ENCODE assay signal across 8 mouse cellular contexts in the genomic region with DNA sequence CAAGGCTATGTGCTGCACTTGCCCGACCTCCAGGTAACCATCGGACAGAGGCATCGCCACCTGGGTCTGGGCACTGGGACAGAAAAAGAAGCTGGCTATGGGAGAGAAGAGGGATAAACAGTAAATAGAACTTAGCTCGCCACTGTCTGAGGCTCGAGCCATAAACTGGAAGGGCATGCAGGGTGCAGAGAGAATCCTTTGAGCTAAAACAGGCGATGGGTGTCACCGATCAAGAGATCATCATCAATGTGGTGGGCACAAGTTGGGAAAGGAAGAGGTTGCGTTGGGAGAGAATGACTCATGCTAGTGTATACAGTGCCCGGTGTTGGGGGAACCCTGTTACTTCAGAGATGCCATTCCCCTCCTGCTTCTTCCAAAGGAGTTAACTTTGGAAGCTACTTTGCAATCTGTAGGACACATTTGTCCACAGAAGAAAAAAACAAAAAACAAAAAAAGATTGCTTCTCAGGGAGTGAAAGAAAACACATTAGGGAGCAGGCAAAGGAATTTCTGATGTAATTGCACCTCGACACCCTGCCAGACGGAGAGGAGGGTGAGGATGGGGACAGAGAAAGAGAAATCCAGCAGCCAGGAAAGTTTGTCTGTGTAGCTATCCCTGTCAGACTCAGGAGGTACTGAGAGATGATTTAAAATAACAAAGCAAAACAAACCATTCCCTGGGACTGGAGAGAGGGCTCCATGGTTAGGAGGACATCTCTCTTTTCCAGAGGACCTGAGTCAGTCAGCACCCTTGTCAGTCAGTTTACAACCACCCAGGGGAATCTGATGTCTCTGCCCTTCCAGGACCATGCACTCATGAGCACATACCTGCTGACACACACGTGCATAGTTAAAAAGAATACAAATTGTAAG. TPM values are rescaled to one million over a fixed set of nuclear protein-coding genes. Genes with fewer than 3 reads are reported as not detected.
A peak's percentile ranks its signal among the peaks of the same experiment; 100 is the strongest.
DNase-seq lines count a peak whose midpoint lies in the region; ATAC-seq and TF ChIP-seq lines count a peak whose summit lies in the region.

No protein-coding gene starts in this region.

- in situ Hi-C loops in ES-E14 (cut with MboI; ENCODE audit: low sequenced_read_pairs in 2 of 2, unreplicated experiment in 2 of 2) = no loop called here

- H3K9me3 ChIP-seq in ES-E14 (ENCODE audit: control insufficient read depth, insufficient read depth, low read depth, low read length) = no peaks in the 10 kb centered on the region
- H3K9me3 ChIP-seq in heart, embryonic 13.5 days = no peaks in the 10 kb centered on the region
- no peaks in the 10 kb centered on the region for H3K9me3 ChIP-seq in liver, embryonic 15.5 days (replicated peaks)

- ATAC-seq in frontal cortex, adult (ENCODE audit: low TSS enrichment) = peak; percentile 44; the same call in 1 of the 2 replicates
- ATAC-seq in heart, embryonic 13.5 days (ENCODE audit: extremely low read depth, insufficient number of reproducible peaks, low FRiP score, low TSS enrichment) = no peak
- no peak; the same call in 1 of the 2 replicates for ATAC-seq in liver, embryonic 15.5 days (ENCODE audit: insufficient read depth)

- no peak for DNase-seq in frontal cortex, postnatal 25 days (ENCODE audit: low spot score in 2 of 2)
- DNase-seq in ES-E14 (ENCODE audit: low read depth, low spot score) = no peak
- no peak for DNase-seq in urinary bladder, postnatal 36 days (ENCODE audit: low spot score in 2 of 2)
- no peak for DNase-seq in urinary bladder, postnatal 14 days (ENCODE audit: low spot score)
- DNase-seq in layer of hippocampus, adult 9-11 months = no peak

- peak overlapping the region; percentile 66 to 74 for H3K4me3 ChIP-seq in ES-E14 (ENCODE audit: insufficient read depth in 1 of 2, low read depth in 1 of 2, low read length in 2 of 2, poor library complexity in 1 of 2, severe bottlenecking in 1 of 2)
- H3K4me3 ChIP-seq in heart, embryonic 13.5 days = peak overlapping the region; percentile 74
- peak overlapping the region; percentile 53 for H3K4me3 ChIP-seq in liver, embryonic 15.5 days (replicated peaks)

- peak overlapping the region; percentile 53; the same call in 1 of the 2 replicates for H3K9ac ChIP-seq in ES-E14 (ENCODE audit: insufficient read depth, low read depth, low read length, poor library complexity, severe bottlenecking)
- H3K9ac ChIP-seq in heart, embryonic 13.5 days = peak overlapping the region; percentile 90
- H3K9ac ChIP-seq in liver, embryonic 15.5 days = peak overlapping the region; percentile 43; the same call in 1 of the 2 replicates

- H3K27ac ChIP-seq in ES-E14 (ENCODE audit: insufficient read depth, low read depth, low read length, poor library complexity, severe bottlenecking) = no peak overlapping the region
- H3K27ac ChIP-seq in heart, embryonic 13.5 days (replicated peaks) = peak overlapping the region; percentile 55
- no peak overlapping the region for H3K27ac ChIP-seq in liver, embryonic 15.5 days (replicated peaks)

- no peaks in the 10 kb centered on the region for H3K36me3 ChIP-seq in ES-E14 (ENCODE audit: control insufficient read depth, insufficient read depth, low read length, poor library complexity, severe bottlenecking)
- no peaks in the 10 kb centered on the region for H3K36me3 ChIP-seq in heart, embryonic 13.5 days
- H3K36me3 ChIP-seq in liver, embryonic 15.5 days (replicated peaks) = no peaks in the 10 kb centered on the region

- H3K27me3 ChIP-seq in heart, embryonic 13.5 days (replicated peaks) = no peaks in the 10 kb centered on the region
- peaks cover 15% of the 10 kb centered on the region for H3K27me3 ChIP-seq in liver, embryonic 15.5 days

- H3K4me2 ChIP-seq in heart, embryonic 13.5 days = peak overlapping the region; percentile 97
- peak overlapping the region; percentile 68 for H3K4me2 ChIP-seq in liver, embryonic 15.5 days

- WGBS in heart, embryonic 13.5 days = 20% methylated on average over 12 of the region's 12 CpGs
- 25% methylated on average over 12 of the region's 12 CpGs for WGBS in liver, embryonic 15.5 days (ENCODE audit: insufficient replicate concordance)

- 0 out of 4 replicates have a peak, but pooled peaks cover 0 to 4% of the 10 kb centered on the region in 2 experiments for H3K4me1 ChIP-seq in ES-E14 (ENCODE audit: control insufficient read depth in 2 of 2, insufficient read depth in 2 of 2, low read length in 2 of 2, poor library complexity in 1 of 2)
- peaks cover 18% of the 10 kb centered on the region for H3K4me1 ChIP-seq in heart, embryonic 13.5 days
- 0 out of 2 replicates have a peak, but pooled peaks cover 3% of the 10 kb centered on the region for H3K4me1 ChIP-seq in liver, embryonic 15.5 days (replicated peaks)

TF ChIP-seq in ES-E14, 5 proteins besides CTCF, POLR2A, EP300 and RAD21:
- TF ChIP-seq ZNF384 (IDR thresholded peaks at IDR 0.05; ENCODE audit: low read depth, low read length) = no peak
- TF ChIP-seq ZC3H11A (IDR thresholded peaks at IDR 0.05; ENCODE audit: borderline replicate concordance, low read depth, low read length) = no peak
- TF ChIP-seq CHD2 (IDR thresholded peaks at IDR 0.05; ENCODE audit: low read depth, low read length) = no peak
- no peak for TF ChIP-seq HCFC1 (IDR thresholded peaks at IDR 0.05; ENCODE audit: borderline replicate concordance, insufficient read depth, low read length)
- no peak for TF ChIP-seq MAFK (IDR thresholded peaks at IDR 0.05; ENCODE audit: insufficient read depth, low read depth, low read length)
TF ChIP-seq in ES-E14: peak in this region for 0.

RNA-seq across cellular contexts. Expression of a gene that starts 0.7 kb away (rescaled TPM):
- total RNA-seq in ES-E14 (2012; rRNA removed) = 1.1 and 4.9 TPM in 2 replicates
- 11.1 and 11.3 TPM in 2 replicates for polyA plus RNA-seq in heart, embryonic 13.5 days (2015; fragmentation: Nextera tagmentation; extraction: Ambion mirVana)
- 5.8 TPM in 2 replicates for polyA plus RNA-seq in liver, embryonic 15.5 days (2015; fragmentation: Nextera tagmentation; extraction: Ambion mirVana)

RNA-seq across cellular contexts. Expression of a gene that starts 34.9 kb away (rescaled TPM):
- 0.04 and 0.16 TPM in 2 replicates for total RNA-seq in ES-E14 (2012; rRNA removed)
- 4.2 and 7.2 TPM in 2 replicates for polyA plus RNA-seq in heart, embryonic 13.5 days (2015; fragmentation: Nextera tagmentation; extraction: Ambion mirVana)
- 0.05 and 0.20 TPM in 2 replicates for polyA plus RNA-seq in liver, embryonic 15.5 days (2015; fragmentation: Nextera tagmentation; extraction: Ambion mirVana)

RNA-seq across cellular contexts. Expression of a gene that starts 52.5 kb away (rescaled TPM):
- total RNA-seq in ES-E14 (2012; rRNA removed) = 45.2 and 64.2 TPM in 2 replicates
- polyA plus RNA-seq in heart, embryonic 13.5 days (2015; fragmentation: Nextera tagmentation; extraction: Ambion mirVana) = 8.0 and 9.1 TPM in 2 replicates
- 3.7 and 4.5 TPM in 2 replicates for polyA plus RNA-seq in liver, embryonic 15.5 days (2015; fragmentation: Nextera tagmentation; extraction: Ambion mirVana)

RNA-seq across cellular contexts. Expression of a gene that starts 57.6 kb away (rescaled TPM):
- 2.6 and 2.8 TPM in 2 replicates for total RNA-seq in ES-E14 (2012; rRNA removed)
- 0.31 and 0.36 TPM in 2 replicates for polyA plus RNA-seq in heart, embryonic 13.5 days (2015; fragmentation: Nextera tagmentation; extraction: Ambion mirVana)
- polyA plus RNA-seq in liver, embryonic 15.5 days (2015; fragmentation: Nextera tagmentation; extraction: Ambion mirVana) = 0.09 TPM in 1 of 2 replicates, not detected in the other
